Mouse (Mus musculus) embryonic fibroblast, embryonic 13.5 days (primary cell): ENCODE measurements around the gene Psph.

ENCODE experiments used
- CTCF ChIP-seq: IDR thresholded peaks from 2 replicates; pipeline ENCODE4 v1.5.1; 2011; ENCODE audit warnings: mild to moderate bottlenecking, control low read depth, low read length, moderate library complexity, borderline replicate concordance; ENCODE audit not compliant: insufficient read depth
- POLR2A ChIP-seq: IDR thresholded peaks from 2 replicates; pipeline ENCODE4 v1.6.1; 2011; ENCODE audit warnings: low read depth, mild to moderate bottlenecking, control low read depth, low read length, moderate library complexity

DNA sequence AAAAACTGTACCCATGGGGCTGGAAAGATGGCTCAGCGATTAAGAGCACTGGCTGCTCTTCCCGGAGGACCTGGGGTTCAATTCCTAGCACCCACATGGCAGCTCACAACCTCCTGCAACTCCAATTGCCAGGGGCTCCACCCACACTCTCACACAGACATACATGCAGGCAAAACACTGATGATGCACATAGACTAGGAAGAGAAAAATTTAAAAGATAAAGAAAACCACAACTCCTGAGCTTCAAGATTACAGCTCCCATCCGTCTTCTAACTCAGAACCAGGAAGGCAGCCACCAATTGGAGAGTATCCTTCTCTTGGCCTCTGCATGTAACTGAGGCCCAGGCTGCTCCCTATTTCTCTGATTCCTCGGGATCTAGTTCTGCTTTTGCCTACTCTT lies 63.0 kb downstream of the Psph start:
- no peak for TF ChIP-seq POLR2A
- no peak for TF ChIP-seq CTCF
